Comparison of ENCODE assay signal across 8 mouse cellular contexts in genomic region chr10:77978351-77979350, GRCm38 (mm10). TPM values are rescaled to one million over a fixed set of nuclear protein-coding genes. Genes with fewer than 3 reads are reported as not detected.
DNase-seq lines count a peak whose midpoint lies in the region; ATAC-seq lines count a peak whose summit lies in the region.

Gene 1810043G02Rik (plus strand): TSS chr10:77978524.

- peaks cover 9% of the 10 kb centered on the region for H3K36me3 ChIP-seq in heart, embryonic 10.5 days
- peaks cover 20% of the 10 kb centered on the region for H3K36me3 ChIP-seq in kidney, embryonic 15.5 days

- no peaks in the 10 kb centered on the region for H3K9me3 ChIP-seq in heart, embryonic 10.5 days
- H3K9me3 ChIP-seq in kidney, embryonic 15.5 days (replicated peaks): no peaks in the 10 kb centered on the region

- DNase-seq in B cell, adult 2 months: peak; percentile 100
- peak; percentile 99 for DNase-seq in brain, adult 2 months (ENCODE audit: low read depth, low spot score)
- DNase-seq in heart, embryonic 10.5 days (ENCODE audit: low spot score): peak; percentile 98
- peak; percentile 99 for DNase-seq in liver
- peak; percentile 100 for DNase-seq in spleen, postnatal 4 days (ENCODE audit: low spot score in 2 of 2)

- H3K4me2 ChIP-seq in kidney, embryonic 15.5 days: peak within 1 kb of the TSS; percentile 79

- peak; percentile 96 for ATAC-seq in erythroblast, adult 5-6 weeks (replicated peaks; ENCODE audit: low FRiP score, poor library complexity, severe bottlenecking)
- ATAC-seq in kidney, embryonic 15.5 days (replicated peaks; ENCODE audit: low FRiP score): peak; percentile 96
- ATAC-seq in monocyte, adult 5-6 weeks (replicated peaks; ENCODE audit: insufficient number of reproducible peaks, low FRiP score, low TSS enrichment, poor library complexity, severe bottlenecking): peak; percentile 85

- no peaks in the 10 kb centered on the region for H3K27me3 ChIP-seq in heart, embryonic 10.5 days (ENCODE audit: insufficient read depth, poor library complexity, severe bottlenecking)
- H3K27me3 ChIP-seq in kidney, embryonic 15.5 days: no peaks in the 10 kb centered on the region

- peak within 1 kb of the TSS; percentile 76 for H3K4me3 ChIP-seq in heart, embryonic 10.5 days
- H3K4me3 ChIP-seq in kidney, embryonic 15.5 days (replicated peaks): peak within 1 kb of the TSS; percentile 80

- H3K9ac ChIP-seq in kidney, embryonic 15.5 days: peak within 1 kb of the TSS; percentile 85

- H3K27ac ChIP-seq in heart, embryonic 10.5 days: peak within 1 kb of the TSS; percentile 83
- H3K27ac ChIP-seq in kidney, embryonic 15.5 days: peak within 1 kb of the TSS; percentile 72

- 2% methylated on average over 57 of the region's 57 CpGs for WGBS in heart, embryonic 10.5 days
- 1% methylated on average over 57 of the region's 57 CpGs for WGBS in kidney, embryonic 15.5 days

- peaks cover 30% of the 10 kb centered on the region for H3K4me1 ChIP-seq in heart, embryonic 10.5 days
- H3K4me1 ChIP-seq in kidney, embryonic 15.5 days: peaks cover 11% of the 10 kb centered on the region

RNA-seq across cellular contexts. Expression of gene 1810043G02Rik, which starts in this region (rescaled TPM):
- 0.77 and 3.1 TPM in 2 replicates for total RNA-seq in erythroblast, adult 5-6 weeks (2015; ENCODE audit: low replicate concordance)
- 0.28 and 0.68 TPM in 2 replicates for total RNA-seq in erythroblast, adult 5-6 weeks (2017; ENCODE audit: low replicate concordance)
- 16.9 and 23.1 TPM in 2 replicates for polyA plus RNA-seq in heart, embryonic 10.5 days (2016; fragmentation: Nextera tagmentation; extraction: Ambion mirVana)
- 29.5 and 32.1 TPM in 2 replicates for polyA plus RNA-seq in kidney, embryonic 15.5 days (2015; fragmentation: Nextera tagmentation; extraction: Ambion mirVana)
- 4.8 to 8.2 TPM (median 5.5 TPM) in 3 replicates for total RNA-seq in monocyte, adult 5-6 weeks (2017)

Comparison
In these comparisons a context has a peak if more than half of its experiments do, and no peak if none do; other contexts are left out.
1. Peak in every context shown above with its lines: DNase-seq, ATAC-seq, H3K4me3 ChIP-seq and H3K27ac ChIP-seq.